Mouse (Mus musculus): ENCODE measurements around the gene Tbc1d22b.
"Not testable (repeated sequence)": the region's sequence is repeated elsewhere in the genome, so short reads cannot be mapped to it uniquely, and the experiment has no call there.

The Tbc1d22b gene

GRCm38 (mm10) chr17:29595891-29596770 lies 46.5 kb downstream of the Tbc1d22b start:
- no peak for DNase-seq (ENCODE audit: low spot score in 2 of 2)

- no peak for DNase-seq (ENCODE audit: low spot score in 2 of 2)
These were observed 47.2 kb downstream of the Tbc1d22b start for GRCm38 (mm10) chr17:29596771-29597132.

- no peak for DNase-seq (ENCODE audit: low spot score in 2 of 2)
These were observed 49.5 kb downstream of the Tbc1d22b start for GRCm38 (mm10) chr17:29599051-29599450.

- DNase-seq (ENCODE audit: low spot score in 2 of 2), result no peak
These were observed 50.0 kb downstream of the Tbc1d22b start for GRCm38 (mm10) chr17:29599537-29599936.

GRCm38 (mm10) chr17:29601391-29601790 lies 51.8 kb downstream of the Tbc1d22b start:
- no peak for DNase-seq (ENCODE audit: low spot score in 2 of 2)

GRCm38 (mm10) chr17:29603283-29603682 lies 53.7 kb downstream of the Tbc1d22b start:
- DNase-seq (ENCODE audit: low spot score in 2 of 2), result peak; percentile 44 to 50

DNA sequence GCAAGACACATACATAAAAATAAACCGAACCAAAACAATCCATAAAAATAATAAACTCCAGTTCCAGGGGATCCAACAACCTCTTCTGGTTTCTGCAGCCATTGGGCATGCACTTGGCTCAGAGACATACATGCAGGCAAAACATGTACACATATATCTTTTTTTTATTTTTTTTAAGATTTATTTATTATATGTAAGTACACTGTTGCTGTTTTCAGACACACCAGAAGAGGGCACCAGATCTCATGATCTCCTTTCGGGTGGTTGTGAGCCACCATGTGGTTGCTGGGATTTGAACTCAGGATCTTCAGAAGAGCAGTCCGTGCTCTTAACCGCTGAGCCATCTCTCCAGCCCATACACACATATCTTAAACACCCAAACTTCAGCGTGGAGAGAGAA lies 63.9 kb downstream of the Tbc1d22b start:
- DNase-seq (ENCODE audit: low spot score in 2 of 2), result not testable (repeated sequence)

- DNase-seq (ENCODE audit: low spot score in 2 of 2), result peak; percentile 90 to 91
These were observed 64.8 kb downstream of the Tbc1d22b start, which contains the start of the genes Rnf8 and Gm28043 for GRCm38 (mm10) chr17:29614115-29615023. Gene Rnf8 (plus strand): TSS chr17:29614790. Gene Gm28043 (plus strand): TSS chr17:29614876.

DNA sequence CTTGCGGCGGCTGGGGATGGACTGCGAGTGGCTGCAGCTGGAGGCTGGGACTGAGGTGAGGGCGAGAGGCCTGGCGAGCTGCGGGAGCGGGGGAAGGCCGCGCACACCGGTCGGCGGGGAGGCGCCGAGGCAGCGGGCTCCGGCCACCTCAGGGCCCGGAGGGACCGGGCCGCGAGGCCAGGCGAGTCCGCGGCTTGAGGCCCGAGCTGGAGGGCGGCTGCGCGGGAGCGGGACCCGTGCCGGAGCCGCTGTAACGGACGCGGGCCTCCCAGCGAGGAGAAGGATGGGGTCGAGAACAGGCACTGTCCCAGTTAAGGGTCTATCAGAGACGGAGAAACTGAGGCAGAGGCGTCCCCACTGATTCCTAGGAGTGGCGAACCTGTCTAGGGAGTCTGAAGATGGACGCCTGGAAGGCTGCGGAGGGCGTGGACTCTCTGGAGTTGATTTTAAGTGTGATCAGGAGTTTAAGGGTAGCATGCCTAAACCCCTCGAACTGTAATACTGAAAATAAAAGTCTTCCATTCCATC lies 65.5 kb downstream of the Tbc1d22b start:
- DNase-seq (ENCODE audit: low spot score in 2 of 2), result no peak

- DNase-seq (ENCODE audit: low spot score in 2 of 2), result peak in 1 of 2 experiments; percentile 46
These were observed 66.0 kb downstream of the Tbc1d22b start for GRCm38 (mm10) chr17:29615616-29616015.

- DNase-seq (ENCODE audit: low spot score in 2 of 2), result no peak
These were observed 69.6 kb downstream of the Tbc1d22b start for GRCm38 (mm10) chr17:29619231-29619630.

DNA sequence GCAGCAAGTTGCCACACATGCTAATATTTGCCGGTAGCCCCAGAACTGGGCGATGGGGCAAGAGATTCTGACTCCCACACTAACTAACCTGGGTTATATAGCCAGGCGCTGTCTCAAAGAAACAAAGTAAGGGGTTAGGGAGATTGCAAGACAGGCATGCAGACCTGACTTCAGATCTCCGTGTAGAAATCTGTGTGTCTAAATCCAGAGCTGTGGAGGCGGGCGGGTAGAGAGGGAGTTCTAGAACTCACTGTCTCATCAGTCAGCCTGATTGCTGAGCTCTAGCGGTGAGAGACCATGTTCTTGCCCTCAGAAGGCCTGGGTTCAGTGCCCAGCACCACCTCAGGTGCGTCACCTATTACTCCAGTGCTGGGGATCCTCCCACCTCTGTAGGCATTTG lies 73.9 kb downstream of the Tbc1d22b start:
- DNase-seq (ENCODE audit: low spot score in 2 of 2), result no peak

GRCm38 (mm10) chr17:29627285-29627684 lies 77.7 kb downstream of the Tbc1d22b start:
- DNase-seq (ENCODE audit: low spot score in 2 of 2), result no peak

DNA sequence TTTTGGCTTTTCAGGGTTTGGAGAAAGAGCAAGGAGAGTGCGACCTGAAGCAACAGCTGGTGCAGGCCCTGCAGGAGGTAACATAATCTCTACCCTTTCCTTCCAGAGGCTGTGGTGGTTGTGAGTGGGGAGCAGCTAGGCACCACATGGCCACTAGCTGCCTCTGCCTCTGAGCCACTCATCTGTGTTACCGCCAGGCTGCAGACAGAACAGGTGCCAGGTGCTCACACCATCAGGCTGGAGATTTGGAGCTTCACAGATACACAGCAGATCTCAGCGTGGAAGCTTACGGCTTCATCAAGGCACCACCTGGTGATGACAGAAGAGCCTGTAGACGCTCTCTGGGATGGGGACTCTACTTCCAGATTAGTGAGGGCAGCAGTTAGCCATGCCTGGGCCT lies 79.4 kb downstream of the Tbc1d22b start:
- no peak for DNase-seq (ENCODE audit: low spot score in 2 of 2)

GRCm38 (mm10) chr17:29629620-29630019 lies 80.0 kb downstream of the Tbc1d22b start:
- no peak for DNase-seq (ENCODE audit: low spot score in 2 of 2)

DNA sequence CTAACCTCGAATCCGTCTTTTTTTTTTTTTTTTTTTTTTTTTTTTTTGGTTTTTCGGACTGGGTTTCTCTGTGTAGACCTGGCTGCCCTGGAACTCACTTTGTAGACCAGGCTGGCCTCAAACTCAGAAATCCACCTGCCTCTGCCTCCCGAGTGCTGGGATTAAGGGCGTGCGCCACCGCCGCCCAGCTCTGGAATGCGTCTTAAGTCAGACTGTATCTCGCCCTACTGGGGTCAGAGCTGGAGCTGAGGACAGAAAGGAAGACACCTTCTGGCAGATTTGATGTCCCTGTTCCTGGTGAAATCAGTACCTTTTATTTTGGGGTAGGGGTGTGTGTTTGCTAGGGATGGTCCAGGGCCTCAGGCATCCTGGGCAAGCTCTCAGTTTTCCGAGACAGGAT lies 82.7 kb downstream of the Tbc1d22b start:
- DNase-seq (ENCODE audit: low spot score in 2 of 2), result no peak

DNA sequence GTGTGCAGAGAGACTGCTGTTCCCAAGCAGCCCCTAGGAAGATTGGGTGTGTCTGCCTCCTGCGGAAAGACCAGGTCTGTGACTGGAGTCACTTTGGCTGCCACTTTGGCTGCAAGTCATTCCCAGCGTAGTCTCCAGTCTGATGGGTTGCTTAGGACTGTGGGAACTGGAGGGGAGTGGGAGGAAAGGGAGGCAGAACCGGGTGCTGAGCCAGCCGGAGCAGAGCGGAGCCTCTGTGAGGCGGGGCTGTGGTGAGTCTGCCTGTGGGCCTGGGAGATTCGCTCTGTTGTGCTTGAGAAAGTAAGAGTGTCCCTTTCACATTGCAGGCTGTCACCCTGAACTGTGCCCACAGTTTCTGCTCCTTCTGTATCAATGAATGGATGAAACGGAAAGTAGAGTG lies 85.9 kb downstream of the Tbc1d22b start:
- no peak for DNase-seq (ENCODE audit: low spot score in 2 of 2)

- no peak for DNase-seq (ENCODE audit: low spot score in 2 of 2)
These were observed 86.5 kb downstream of the Tbc1d22b start for GRCm38 (mm10) chr17:29636118-29636517.

DNA sequence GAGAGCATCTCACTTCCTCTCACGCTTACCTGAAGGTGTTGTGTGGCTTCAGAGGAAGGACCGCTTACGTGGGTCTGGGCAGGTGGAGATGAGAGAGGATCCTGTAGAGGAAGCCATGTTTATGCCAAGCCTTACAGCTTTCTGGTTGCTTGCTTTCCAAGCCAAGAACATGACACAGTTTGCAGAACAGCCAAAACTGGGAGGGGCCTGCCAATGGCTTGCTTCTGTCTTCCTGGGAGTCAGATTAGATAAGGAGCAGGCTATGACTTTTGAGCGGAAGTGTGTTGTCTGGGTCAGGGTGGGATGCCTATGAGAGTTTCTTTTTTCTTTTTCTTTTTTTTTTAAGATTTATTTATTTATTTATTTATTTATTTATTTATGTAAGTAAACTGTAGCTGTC lies 87.8 kb downstream of the Tbc1d22b start:
- no peak for DNase-seq (ENCODE audit: low spot score in 2 of 2)

GRCm38 (mm10) chr17:29637895-29638294 lies 88.3 kb downstream of the Tbc1d22b start:
- no peak for DNase-seq (ENCODE audit: low spot score in 2 of 2)

DNA sequence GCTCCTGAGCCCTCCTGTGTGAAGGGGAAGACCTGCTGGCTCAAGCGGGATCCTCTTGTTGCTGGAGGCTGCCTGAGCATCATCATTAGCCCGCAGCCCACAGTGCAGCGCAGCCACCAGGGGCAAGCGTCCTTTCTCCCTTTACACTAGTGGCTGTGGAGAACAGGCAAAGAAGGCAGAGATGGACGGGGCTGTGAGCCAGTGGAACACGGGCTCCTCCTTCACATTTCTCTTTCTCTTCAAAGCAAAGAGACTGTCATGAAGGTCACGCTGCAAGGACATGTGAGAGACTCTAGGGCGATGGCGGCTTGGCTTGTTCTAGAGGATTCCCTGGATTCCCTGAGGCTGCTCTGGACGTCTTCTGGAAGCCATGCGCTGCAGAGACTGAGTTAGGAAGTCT lies 91.4 kb downstream of the Tbc1d22b start:
- no peak for DNase-seq (ENCODE audit: low spot score in 2 of 2)

GRCm38 (mm10) chr17:29642219-29642618 lies 92.6 kb downstream of the Tbc1d22b start:
- DNase-seq (ENCODE audit: low spot score in 2 of 2), result no peak

All from right cerebral cortex, postnatal 36 days (tissue).